Mouse (Mus musculus) intestine, embryonic 14.5 days (tissue): ENCODE data around the gene Kcnb1. TPM values are rescaled to one million over a fixed set of nuclear protein-coding genes. Genes with fewer than 3 reads are reported as not detected.

ENCODE experiments used
- ATAC-seq: fragments of 200-750 bp; cut with Nextera tagmentation; replicated peaks from 2 replicates; pipeline ENCODE4 v1.8.0; 2017; ENCODE audit warnings: low read depth, moderate number of reproducible peaks, moderate TSS enrichment, moderate library complexity; ENCODE audit not compliant: low FRiP score, low TSS enrichment
- DNase-seq: peaks from one replicate; pipeline ENCODE4 v3.0.0-alpha.2; 2018; ENCODE audit warnings: low spot score
- H3K27ac ChIP-seq: fragments of 300-500 bp; sonication (generic); 2 replicates; pipeline ENCODE4 v1.5.1; 2014; ENCODE audit warnings: low read depth, mild to moderate bottlenecking, control low read depth
- H3K27me3 ChIP-seq: fragments of 300-500 bp; sonication (generic); replicated peaks from 2 replicates; pipeline ENCODE4 v1.6.1; 2014; ENCODE audit warnings: low read length, control low read depth; ENCODE audit not compliant: control insufficient read depth, insufficient read depth
- H3K36me3 ChIP-seq: fragments of 300-500 bp; sonication (generic); 2 replicates; pipeline ENCODE4 v1.6.1; 2014; ENCODE audit warnings: low read length, control low read depth; ENCODE audit not compliant: control insufficient read depth, insufficient read depth
- H3K4me1 ChIP-seq: fragments of 300-500 bp; sonication (generic); replicated peaks from 2 replicates; pipeline ENCODE4 v1.6.1; 2014; ENCODE audit warnings: low read length, control low read depth, mixed read lengths; ENCODE audit not compliant: control insufficient read depth, insufficient read depth
- H3K4me2 ChIP-seq: fragments of 300-500 bp; sonication (generic); 2 replicates; pipeline ENCODE4 v1.6.1; 2014; ENCODE audit warnings: low read length
- H3K4me3 ChIP-seq: fragments of 300-500 bp; sonication (generic); 2 replicates; pipeline ENCODE4 v1.5.1; 2014; ENCODE audit warnings: low read depth, low read length, control low read depth, mixed read lengths
- H3K9ac ChIP-seq: fragments of 300-500 bp; sonication (generic); 2 replicates; pipeline ENCODE4 v1.6.1; 2014; ENCODE audit warnings: mild to moderate bottlenecking, low read length
- H3K9me3 ChIP-seq: fragments of 300-500 bp; sonication (generic); 2 replicates; pipeline ENCODE4 v1.6.1; 2016; ENCODE audit warnings: low read length, control low read depth; ENCODE audit not compliant: control insufficient read depth
- WGBS: fragments of 180-500 bp; shearing (Covaris S2); extraction: QIAGEN DNeasy Blood & Tissue Kit; methylation state at CpG from one replicate; pipeline ENCODE4 v1.1.7; 2014; 5-methylcytosine and 5-hydroxymethylcytosine counted together
- polyA plus RNA-seq: library from polyadenylated mRNA; unstranded; fragments of >200 nt; fragmentation: Nextera tagmentation; extraction: Ambion mirVana; gene quantifications from 2 replicates; pipeline ENCODE4 v1.2.1, GENCODE M21; 2014

The Kcnb1 gene
- polyA plus RNA-seq, 1 experiment from 2014 or later: 1.9 TPM

DNA sequence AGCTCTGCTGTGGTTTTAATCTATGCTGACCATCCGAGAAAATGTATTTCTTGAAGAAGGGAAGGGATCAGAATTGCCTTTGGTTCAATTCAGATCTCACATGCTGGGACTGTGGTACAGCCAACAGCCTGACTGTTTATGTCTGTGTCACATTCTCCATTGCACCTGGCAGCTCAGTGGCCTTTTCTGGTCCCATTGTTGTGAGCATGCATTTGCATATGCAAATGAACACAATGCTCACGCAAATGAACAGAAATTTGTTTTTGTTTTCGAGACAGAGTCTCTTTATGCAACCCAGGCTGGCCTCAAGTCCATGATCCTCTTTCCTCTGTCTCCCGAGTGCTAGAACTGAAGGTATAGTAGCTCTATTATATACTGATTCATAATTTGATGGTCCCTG, 64.2 kb downstream of the Kcnb1 start:
- no peak for DNase-seq
- Histone ChIP-seq H3K4me2 (no peak overlapping the region), H3K4me3 (no peak overlapping the region), H3K27ac (no peak overlapping the region), H3K9me3 (no peaks in the 10 kb centered on the region), H3K27me3 (no peaks in the 10 kb centered on the region), H3K4me1 (peaks cover 36% of the 10 kb centered on the region), H3K36me3 (no peaks in the 10 kb centered on the region), H3K9ac (no peak overlapping the region)
- 75% methylated on average over 4 of the region's 4 CpGs for WGBS
- no peak for ATAC-seq

DNA sequence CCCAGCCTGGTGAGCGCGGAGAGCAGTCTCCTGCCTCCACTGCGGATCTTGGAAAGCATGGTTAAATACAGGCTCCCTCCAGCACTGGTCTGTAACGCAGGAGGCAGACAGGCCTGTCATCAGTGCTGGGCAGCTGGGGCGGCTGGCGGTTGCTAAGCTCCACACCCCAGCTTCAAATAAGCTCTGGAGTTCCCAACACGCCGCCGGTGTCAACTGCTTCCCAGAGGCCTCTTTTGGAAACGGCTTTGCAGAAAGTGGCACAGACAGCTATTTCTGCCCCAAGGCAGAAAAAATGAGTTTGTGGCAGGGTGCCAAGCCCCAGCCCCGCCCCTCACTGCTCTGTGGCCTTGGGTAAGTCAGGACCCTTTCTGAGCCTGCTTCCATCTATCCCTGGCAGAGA, 66.0 kb downstream of the Kcnb1 start:
- no peaks in the 10 kb centered on the region for H3K9me3 ChIP-seq
- H3K9ac ChIP-seq: no peak overlapping the region
- no peak overlapping the region for H3K4me3 ChIP-seq
- H3K4me1 ChIP-seq: peaks cover 18% of the 10 kb centered on the region
- peak; percentile 58 for DNase-seq
- H3K27ac ChIP-seq: peak overlapping the region; percentile 30; the same call in 1 of the 2 replicates
- H3K4me2 ChIP-seq: no peak overlapping the region
- WGBS: 25% methylated on average over 11 of the region's 11 CpGs
- H3K36me3 ChIP-seq: no peaks in the 10 kb centered on the region
- ATAC-seq: no peak
- no peaks in the 10 kb centered on the region for H3K27me3 ChIP-seq

DNA sequence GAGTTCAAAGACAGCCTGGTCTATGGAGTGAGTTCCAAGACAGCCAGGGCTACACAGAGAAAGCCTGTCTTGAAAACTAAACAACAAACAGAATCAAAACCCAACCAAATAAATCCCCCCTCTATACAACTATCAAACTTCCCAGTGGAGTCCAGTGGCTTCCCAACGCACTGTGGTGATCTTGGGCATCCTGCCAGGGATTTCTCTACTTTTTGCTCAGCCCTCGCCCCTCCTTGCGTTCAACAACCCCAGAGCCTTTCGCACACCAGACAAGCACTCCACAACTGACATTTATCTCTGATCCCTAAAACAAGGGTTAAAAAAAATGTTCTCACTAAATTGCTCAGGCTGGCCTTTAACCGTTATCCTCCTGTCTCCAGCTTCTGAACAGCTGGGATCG, 67.2 kb downstream of the Kcnb1 start:
- Histone ChIP-seq H3K9ac (no peak overlapping the region), H3K4me1 (peaks cover 12% of the 10 kb centered on the region; the same call in 1 of the 2 replicates), H3K4me2 (no peak overlapping the region), H3K36me3 (no peaks in the 10 kb centered on the region), H3K27me3 (no peaks in the 10 kb centered on the region), H3K4me3 (no peak overlapping the region), H3K27ac (no peak overlapping the region), H3K9me3 (no peaks in the 10 kb centered on the region)
- no peak for ATAC-seq
- no peak for DNase-seq
- 45% methylated on average over 6 of the region's 6 CpGs for WGBS

DNA sequence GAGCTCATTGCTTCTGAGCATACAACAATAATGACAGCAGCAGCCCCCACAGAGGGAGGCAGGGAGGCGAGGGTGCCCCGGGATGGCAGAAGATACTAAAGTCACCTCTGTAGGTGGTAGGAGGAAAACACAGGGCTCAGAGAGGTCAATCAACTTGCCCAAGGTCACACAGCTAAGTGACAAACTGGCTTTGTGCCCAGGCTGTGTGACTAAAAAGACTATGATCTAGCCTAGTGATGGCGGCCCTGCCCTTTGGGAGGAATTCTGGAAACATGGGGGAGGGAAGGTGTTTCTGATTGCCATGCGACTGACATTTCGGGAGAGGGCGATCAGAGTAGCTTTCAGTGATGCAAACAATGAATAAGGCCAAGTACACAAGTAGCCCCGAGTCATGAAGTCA, 68.0 kb downstream of the Kcnb1 start:
- Histone ChIP-seq H3K36me3 (no peaks in the 10 kb centered on the region), H3K27me3 (no peaks in the 10 kb centered on the region), H3K4me3 (no peak overlapping the region), H3K9me3 (no peaks in the 10 kb centered on the region), H3K9ac (no peak overlapping the region), H3K4me2 (no peak overlapping the region), H3K4me1 (peaks cover 12% of the 10 kb centered on the region; the same call in 1 of the 2 replicates), H3K27ac (no peak overlapping the region)
- ATAC-seq: no peak
- WGBS: 88% methylated on average over 7 of the region's 7 CpGs
- DNase-seq: no peak

DNA sequence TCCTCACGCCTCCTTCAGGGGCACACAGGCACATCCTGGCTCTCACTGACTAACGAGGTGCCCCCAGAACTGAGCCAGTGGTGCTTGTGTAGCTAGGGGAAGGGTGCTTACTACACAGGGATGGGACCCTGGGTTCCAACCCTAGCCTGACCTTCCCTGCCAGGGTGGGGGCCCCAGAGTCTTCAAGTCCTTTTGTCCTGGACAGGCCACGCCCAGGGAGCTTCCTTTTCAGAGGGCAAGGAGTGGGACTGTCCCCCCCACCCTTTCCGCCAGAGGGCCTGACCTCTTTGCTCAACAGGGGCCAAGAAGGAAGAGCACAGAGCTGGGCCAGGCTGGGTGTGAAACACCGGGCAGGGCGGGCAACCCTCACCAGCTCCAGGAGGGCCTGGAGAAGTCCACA, 68.7 kb downstream of the Kcnb1 start:
- H3K27ac ChIP-seq: no peak overlapping the region
- no peaks in the 10 kb centered on the region for H3K9me3 ChIP-seq
- H3K4me3 ChIP-seq: no peak overlapping the region
- peaks cover 12% of the 10 kb centered on the region; the same call in 1 of the 2 replicates for H3K4me1 ChIP-seq
- H3K4me2 ChIP-seq: no peak overlapping the region
- DNase-seq (no peak), ATAC-seq (no peak)
- no peak overlapping the region for H3K9ac ChIP-seq
- H3K27me3 ChIP-seq: no peaks in the 10 kb centered on the region
- H3K36me3 ChIP-seq: no peaks in the 10 kb centered on the region
- 65% methylated on average over 6 of the region's 6 CpGs for WGBS

DNA sequence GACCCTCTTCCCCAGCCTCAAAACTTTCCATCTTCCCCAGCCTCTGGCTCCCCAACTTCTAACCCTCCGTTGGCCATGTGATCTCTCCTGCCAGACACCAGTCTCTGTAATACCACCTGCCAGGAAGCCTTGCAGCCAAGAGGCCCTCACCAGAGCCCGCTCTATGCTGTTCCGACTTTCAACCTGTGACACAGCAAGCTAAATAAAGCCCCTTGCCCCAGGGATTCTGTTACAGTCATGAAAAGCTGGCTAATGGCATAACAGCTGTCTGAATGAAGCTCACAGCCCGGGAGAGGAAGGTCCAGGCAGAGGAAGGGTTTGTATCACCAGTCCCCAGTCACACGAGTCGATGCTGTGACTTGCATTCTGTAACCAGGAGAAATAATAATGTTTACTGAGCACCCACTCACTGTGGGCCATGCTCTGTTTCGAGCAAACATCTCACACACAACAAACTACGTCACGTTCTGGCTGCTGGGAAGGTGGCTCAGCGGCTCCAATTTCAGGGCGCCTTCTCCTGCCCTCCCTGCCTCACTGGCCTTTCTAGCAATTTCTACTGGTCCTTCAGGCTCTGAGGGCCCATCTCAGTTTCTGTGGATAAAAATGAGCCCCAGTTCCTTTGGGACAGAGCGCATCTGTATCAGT, 69.6 kb downstream of the Kcnb1 start:
- no peaks in the 10 kb centered on the region for H3K9me3 ChIP-seq
- ATAC-seq (no peak), DNase-seq (no peak)
- H3K9ac ChIP-seq: no peak overlapping the region
- no peak overlapping the region for H3K27ac ChIP-seq
- H3K27me3 ChIP-seq: no peaks in the 10 kb centered on the region
- no peak overlapping the region for H3K4me3 ChIP-seq
- peaks cover 12% of the 10 kb centered on the region; the same call in 1 of the 2 replicates for H3K4me1 ChIP-seq
- 72% methylated on average over 12 of the region's 12 CpGs for WGBS
- no peak overlapping the region for H3K4me2 ChIP-seq
- H3K36me3 ChIP-seq: no peaks in the 10 kb centered on the region

DNA sequence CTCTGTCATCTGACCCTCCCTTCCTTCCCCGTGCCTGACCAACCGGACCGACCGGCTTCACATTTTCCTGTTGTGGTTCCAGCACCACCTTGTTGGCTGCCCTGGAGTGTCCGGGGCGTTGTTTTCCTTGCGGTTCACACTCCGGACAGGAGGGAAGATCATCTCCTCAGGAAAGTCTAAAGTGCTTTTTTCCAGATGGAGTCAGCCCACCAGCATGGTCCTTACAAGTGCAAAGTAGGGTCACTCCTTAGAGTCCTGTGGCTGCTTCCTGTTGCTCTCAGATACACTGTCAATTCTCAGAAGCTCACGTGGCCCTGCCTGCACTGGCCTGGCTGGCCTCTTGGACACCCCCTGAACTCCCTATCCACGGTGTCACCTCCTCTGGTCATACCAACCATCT, 71.9 kb downstream of the Kcnb1 start:
- Histone ChIP-seq H3K4me1 (0 out of 2 replicates have a peak, but pooled peaks cover 4% of the 10 kb centered on the region), H3K27me3 (no peaks in the 10 kb centered on the region), H3K36me3 (no peaks in the 10 kb centered on the region), H3K9me3 (no peaks in the 10 kb centered on the region), H3K9ac (no peak overlapping the region), H3K27ac (no peak overlapping the region), H3K4me2 (no peak overlapping the region), H3K4me3 (no peak overlapping the region)
- DNase-seq (no peak), ATAC-seq (no peak)
- 63% methylated on average over 10 of the region's 10 CpGs for WGBS

DNA sequence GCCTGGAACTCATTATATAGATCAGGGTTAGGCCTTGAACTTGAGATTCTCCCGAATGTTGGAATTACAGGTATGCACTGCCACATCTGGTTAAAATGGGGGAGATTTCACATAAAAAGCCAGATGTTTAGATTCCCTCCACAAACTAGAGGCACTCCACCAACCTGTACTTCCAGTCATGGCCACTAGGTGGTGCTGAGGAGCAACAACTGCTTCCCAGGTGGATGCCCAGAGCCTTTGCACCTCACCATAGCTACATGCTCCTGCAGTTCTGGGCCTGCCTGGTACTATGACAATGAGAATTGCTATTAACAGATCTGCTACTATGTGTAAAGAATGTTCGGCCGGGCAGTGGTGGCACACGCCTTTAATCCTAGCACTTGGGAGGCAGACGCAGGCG, 77.2 kb downstream of the Kcnb1 start:
- Histone ChIP-seq H3K4me2 (no peak overlapping the region), H3K4me1 (no peaks in the 10 kb centered on the region), H3K27ac (no peak overlapping the region), H3K4me3 (no peak overlapping the region), H3K27me3 (no peaks in the 10 kb centered on the region), H3K36me3 (no peaks in the 10 kb centered on the region), H3K9me3 (no peaks in the 10 kb centered on the region), H3K9ac (no peak overlapping the region)
- 46% methylated on average over 6 of the region's 6 CpGs for WGBS
- ATAC-seq: no peak
- DNase-seq: peak; percentile 99

DNA sequence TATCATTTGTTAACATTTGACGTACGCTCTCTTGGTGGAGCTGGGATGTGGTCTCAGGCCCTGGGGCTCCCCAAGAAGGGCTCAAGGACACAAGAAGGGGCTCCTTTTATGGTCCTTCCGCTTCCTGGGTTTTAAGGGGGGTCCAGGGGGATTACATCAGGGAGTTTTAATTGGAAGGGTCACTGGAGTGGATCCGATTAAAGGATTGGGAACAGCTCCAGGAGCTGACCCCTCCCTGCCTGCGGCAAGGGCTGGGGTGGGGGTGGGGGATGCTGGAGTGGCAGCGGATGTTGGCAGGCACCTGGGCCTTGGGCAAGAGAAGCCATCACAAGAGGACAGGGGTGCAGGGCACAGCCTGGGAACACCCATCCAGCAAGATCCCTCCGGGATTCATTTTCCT, 77.7 kb downstream of the Kcnb1 start:
- no peak overlapping the region for H3K4me3 ChIP-seq
- WGBS: 66% methylated on average over 7 of the region's 7 CpGs
- no peak for DNase-seq
- H3K4me2 ChIP-seq: no peak overlapping the region
- no peak overlapping the region for H3K9ac ChIP-seq
- no peaks in the 10 kb centered on the region for H3K27me3 ChIP-seq
- no peaks in the 10 kb centered on the region for H3K36me3 ChIP-seq
- no peaks in the 10 kb centered on the region for H3K4me1 ChIP-seq
- ATAC-seq: no peak
- no peak overlapping the region for H3K27ac ChIP-seq
- H3K9me3 ChIP-seq: no peaks in the 10 kb centered on the region
